Mouse (Mus musculus): Measurements from ENCODE around the gene Ptgr1.

Ptgr1 gene

DNA sequence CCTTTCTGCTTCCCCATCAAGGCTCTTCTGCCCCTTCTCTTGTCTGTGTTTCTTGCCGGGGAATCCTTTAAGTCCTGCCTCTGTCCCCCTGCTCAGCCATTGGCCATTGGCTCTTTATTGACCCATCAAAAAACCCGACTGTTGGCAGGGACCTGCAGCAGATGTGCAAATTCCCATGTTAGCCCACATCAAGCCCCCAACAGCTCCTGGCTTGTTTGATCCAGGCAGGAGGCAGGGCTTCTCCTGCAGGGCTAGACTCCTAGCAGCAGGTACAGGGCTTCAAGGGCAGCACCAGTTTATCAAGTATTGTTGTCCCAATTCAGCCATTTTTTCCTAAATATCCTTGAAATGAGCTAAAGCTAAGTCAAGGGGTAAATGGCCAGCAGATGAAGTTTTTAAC lies 60.8 kb downstream of the Ptgr1 start:
- DNase-seq (ENCODE audit: low read depth), result no peak

- DNase-seq (ENCODE audit: low read depth), result no peak
Measured at GRCm38 (mm10) chr4:58925664-58926063, 61.3 kb downstream of the Ptgr1 start.

- DNase-seq (ENCODE audit: low read depth), result no peak
Measured at GRCm38 (mm10) chr4:58923933-58924332, 63.0 kb downstream of the Ptgr1 start.
